Mouse (Mus musculus) granulocyte monocyte progenitor cell, adult 5-6 weeks (primary cell): ENCODE measurements around the gene Gstp3. TPM values are rescaled to one million over a fixed set of nuclear protein-coding genes. Genes with fewer than 3 reads are reported as not detected.

ENCODE experiments used
- ATAC-seq: replicated peaks from 2 replicates; pipeline ENCODE4 v1.8.0; 2016; ENCODE audit warnings: mild to moderate bottlenecking, moderate TSS enrichment, inconsistent platforms; ENCODE audit not compliant: poor library complexity, severe bottlenecking
- total RNA-seq, 2 experiments: library from RNA; stranded (forward) in 1 of 2; stranded (reverse) in 1 of 2; fragments of 200-712, 200-1000 nt in 1 of 2; fragments of >200 nt in 1 of 2; fragmentation: Nextera tagmentation in 1 of 2; gene quantifications; 2 replicates each; pipeline ENCODE4 v1.2.3; 2014 to 2017

Gstp3 gene
- total RNA-seq, 2 experiments from 2014 or later = not detected

GRCm38 (mm10) chr19:4011086-4011485 is 48.3 kb downstream of the Gstp3 start:
- ATAC-seq = no peak

Other genes starting within 250 kb of the Gstp3 start
Only the 30 nearest of the 34 such genes appear.
- 165 and 253 TPM in 2 replicates for gene Tcirg1, start 152.4 kb downstream of the Gstp3 start, total RNA-seq (2014; fragmentation: Nextera tagmentation)
- 159 and 178 TPM in 2 replicates for gene Tcirg1, start 152.4 kb downstream of the Gstp3 start, total RNA-seq (2017)
- gene Ndufs8, start 146.8 kb downstream of the Gstp3 start, total RNA-seq (2014; fragmentation: Nextera tagmentation) = 157 and 158 TPM in 2 replicates
- 89.0 and 91.9 TPM in 2 replicates for gene Ndufs8, start 146.8 kb downstream of the Gstp3 start, total RNA-seq (2017)
- 5.9 and 8.4 TPM in 2 replicates for gene Aldh3b1, start 129.8 kb downstream of the Gstp3 start, total RNA-seq (2014; fragmentation: Nextera tagmentation)
- 8.4 and 14.1 TPM in 2 replicates for gene Aldh3b1, start 129.8 kb downstream of the Gstp3 start, total RNA-seq (2017)
- gene Unc93b1, start 124.4 kb downstream of the Gstp3 start, total RNA-seq (2014; fragmentation: Nextera tagmentation) = 162 and 191 TPM in 2 replicates
- 205 and 220 TPM in 2 replicates for gene Unc93b1, start 124.4 kb downstream of the Gstp3 start, total RNA-seq (2017)
- gene Aldh3b3, start 100.9 kb downstream of the Gstp3 start, total RNA-seq (2014; fragmentation: Nextera tagmentation) = not detected in 2 replicates
- gene Aldh3b3, start 100.9 kb downstream of the Gstp3 start, total RNA-seq (2017) = not detected in 2 replicates
- gene Aldh3b2, start 87.2 kb downstream of the Gstp3 start, total RNA-seq (2014; fragmentation: Nextera tagmentation) = not detected in 2 replicates
- 0.09 TPM in 1 of 2 replicates, not detected in the other for gene Aldh3b2, start 87.2 kb downstream of the Gstp3 start, total RNA-seq (2017)
- 4.1 and 6.4 TPM in 2 replicates for gene Acy3, start 73.0 kb downstream of the Gstp3 start, total RNA-seq (2014; fragmentation: Nextera tagmentation)
- gene Acy3, start 73.0 kb downstream of the Gstp3 start, total RNA-seq (2017) = 0.73 and 4.0 TPM in 2 replicates
- gene Tbx10, start 66.8 kb downstream of the Gstp3 start, total RNA-seq (2014; fragmentation: Nextera tagmentation) = not detected in 2 replicates
- gene Tbx10, start 66.8 kb downstream of the Gstp3 start, total RNA-seq (2017) = not detected in 2 replicates
- 9.7 and 16.3 TPM in 2 replicates for gene Nudt8, start 59.0 kb downstream of the Gstp3 start, total RNA-seq (2014; fragmentation: Nextera tagmentation)
- gene Nudt8, start 59.0 kb downstream of the Gstp3 start, total RNA-seq (2017) = 4.4 and 10.5 TPM in 2 replicates
- 0.30 and 3.0 TPM in 2 replicates for gene Gm49405, start 58.9 kb downstream of the Gstp3 start, total RNA-seq (2014; fragmentation: Nextera tagmentation)
- gene Gm49405, start 58.9 kb downstream of the Gstp3 start, total RNA-seq (2017) = 1.2 and 1.3 TPM in 2 replicates
- gene Doc2g, start 56.3 kb downstream of the Gstp3 start, total RNA-seq (2014; fragmentation: Nextera tagmentation) = 3.0 and 7.0 TPM in 2 replicates
- 0.46 and 2.9 TPM in 2 replicates for gene Doc2g, start 56.3 kb downstream of the Gstp3 start, total RNA-seq (2017)
- 93.8 and 132 TPM in 2 replicates for gene Ndufv1, start 46.8 kb downstream of the Gstp3 start, total RNA-seq (2014; fragmentation: Nextera tagmentation)
- gene Ndufv1, start 46.8 kb downstream of the Gstp3 start, total RNA-seq (2017) = 222 and 241 TPM in 2 replicates
- gene Gstp1, start 21.6 kb downstream of the Gstp3 start, total RNA-seq (2014; fragmentation: Nextera tagmentation) = 235 and 335 TPM in 2 replicates
- 84.1 and 120 TPM in 2 replicates for gene Gstp1, start 21.6 kb downstream of the Gstp3 start, total RNA-seq (2017)
- gene Gstp2, start 13.5 kb downstream of the Gstp3 start, total RNA-seq (2014; fragmentation: Nextera tagmentation) = not detected in 2 replicates
- gene Gstp2, start 13.5 kb downstream of the Gstp3 start, total RNA-seq (2017) = 4.3 TPM in 1 of 2 replicates, not detected in the other
- not detected in 2 replicates for gene Cabp2, start 22.0 kb upstream of the Gstp3 start, total RNA-seq (2014; fragmentation: Nextera tagmentation)
- gene Cabp2, start 22.0 kb upstream of the Gstp3 start, total RNA-seq (2017) = not detected in 2 replicates
- 119 and 155 TPM in 2 replicates for gene Cdk2ap2, start 37.6 kb upstream of the Gstp3 start, total RNA-seq (2014; fragmentation: Nextera tagmentation)
- gene Cdk2ap2, start 37.6 kb upstream of the Gstp3 start, total RNA-seq (2017) = 33.7 and 36.5 TPM in 2 replicates
- gene Pitpnm1, start 40.4 kb upstream of the Gstp3 start, total RNA-seq (2014; fragmentation: Nextera tagmentation) = 11.3 and 16.8 TPM in 2 replicates
- 4.5 and 24.3 TPM in 2 replicates for gene Pitpnm1, start 40.4 kb upstream of the Gstp3 start, total RNA-seq (2017)
- 19.6 and 60.2 TPM in 2 replicates for gene Aip, start 66.3 kb upstream of the Gstp3 start, total RNA-seq (2014; fragmentation: Nextera tagmentation)
- gene Aip, start 66.3 kb upstream of the Gstp3 start, total RNA-seq (2017) = 31.3 and 38.6 TPM in 2 replicates
- gene Gpr152, start 80.2 kb upstream of the Gstp3 start, total RNA-seq (2014; fragmentation: Nextera tagmentation) = not detected in 2 replicates
- gene Gpr152, start 80.2 kb upstream of the Gstp3 start, total RNA-seq (2017) = not detected in 2 replicates
- gene Cabp4, start 84.5 kb upstream of the Gstp3 start, total RNA-seq (2014; fragmentation: Nextera tagmentation) = not detected in 2 replicates
- not detected in 2 replicates for gene Cabp4, start 84.5 kb upstream of the Gstp3 start, total RNA-seq (2017)
- gene Coro1b, start 89.0 kb upstream of the Gstp3 start, total RNA-seq (2014; fragmentation: Nextera tagmentation) = 143 and 234 TPM in 2 replicates
- gene Coro1b, start 89.0 kb upstream of the Gstp3 start, total RNA-seq (2017) = 71.3 and 73.2 TPM in 2 replicates
- 40.8 and 53.6 TPM in 2 replicates for gene Ptprcap, start 94.0 kb upstream of the Gstp3 start, total RNA-seq (2014; fragmentation: Nextera tagmentation)
- gene Ptprcap, start 94.0 kb upstream of the Gstp3 start, total RNA-seq (2017) = 64.9 and 84.1 TPM in 2 replicates
- gene Rps6kb2, start 103.8 kb upstream of the Gstp3 start, total RNA-seq (2014; fragmentation: Nextera tagmentation) = 42.5 and 45.6 TPM in 2 replicates
- gene Rps6kb2, start 103.8 kb upstream of the Gstp3 start, total RNA-seq (2017) = 21.0 and 31.6 TPM in 2 replicates
- gene Carns1, start 115.9 kb upstream of the Gstp3 start, total RNA-seq (2014; fragmentation: Nextera tagmentation) = 0.58 and 5.7 TPM in 2 replicates
- gene Carns1, start 115.9 kb upstream of the Gstp3 start, total RNA-seq (2017) = 1.1 and 2.9 TPM in 2 replicates
- gene Tbc1d10c, start 131.7 kb upstream of the Gstp3 start, total RNA-seq (2014; fragmentation: Nextera tagmentation) = 41.1 and 50.1 TPM in 2 replicates
- gene Tbc1d10c, start 131.7 kb upstream of the Gstp3 start, total RNA-seq (2017) = 11.3 and 18.4 TPM in 2 replicates
- 406 and 527 TPM in 2 replicates for gene Ppp1ca, start 132.5 kb upstream of the Gstp3 start, total RNA-seq (2014; fragmentation: Nextera tagmentation)
- 494 and 518 TPM in 2 replicates for gene Ppp1ca, start 132.5 kb upstream of the Gstp3 start, total RNA-seq (2017)
- 27.8 and 41.3 TPM in 2 replicates for gene Rad9a, start 142.1 kb upstream of the Gstp3 start, total RNA-seq (2014; fragmentation: Nextera tagmentation)
- gene Rad9a, start 142.1 kb upstream of the Gstp3 start, total RNA-seq (2017) = 16.0 and 16.3 TPM in 2 replicates
- 6.8 and 7.4 TPM in 2 replicates for gene Clcf1, start 154.7 kb upstream of the Gstp3 start, total RNA-seq (2014; fragmentation: Nextera tagmentation)
- 0.67 and 1.8 TPM in 2 replicates for gene Clcf1, start 154.7 kb upstream of the Gstp3 start, total RNA-seq (2017)
- not detected in 2 replicates for gene AC109138.7, start 154.8 kb upstream of the Gstp3 start, total RNA-seq (2014; fragmentation: Nextera tagmentation)
- not detected in 2 replicates for gene AC109138.7, start 154.8 kb upstream of the Gstp3 start, total RNA-seq (2017)
- 68.6 and 117 TPM in 2 replicates for gene Pold4, start 172.3 kb upstream of the Gstp3 start, total RNA-seq (2014; fragmentation: Nextera tagmentation)
- 69.5 and 92.0 TPM in 2 replicates for gene Pold4, start 172.3 kb upstream of the Gstp3 start, total RNA-seq (2017)